Mouse (Mus musculus) testis, adult 2 months (tissue): ENCODE data around the gene Cdca7l.

Source experiments
- CTCF ChIP-seq: fragments of 200-500 bp; IDR thresholded peaks from 2 replicates; pipeline ENCODE4 v1.5.1; 2012; ENCODE audit warnings: low read depth, mild to moderate bottlenecking, inconsistent platforms, low read length, moderate library complexity; ENCODE audit not compliant: control insufficient read depth, insufficient read depth, insufficient replicate concordance
- POLR2A ChIP-seq: fragments of 200-500 bp; IDR thresholded peaks from 2 replicates; pipeline ENCODE4 v1.6.1; 2012; ENCODE audit warnings: low read depth, mild to moderate bottlenecking, inconsistent platforms, low read length, moderate library complexity; ENCODE audit not compliant: control insufficient read depth

DNA sequence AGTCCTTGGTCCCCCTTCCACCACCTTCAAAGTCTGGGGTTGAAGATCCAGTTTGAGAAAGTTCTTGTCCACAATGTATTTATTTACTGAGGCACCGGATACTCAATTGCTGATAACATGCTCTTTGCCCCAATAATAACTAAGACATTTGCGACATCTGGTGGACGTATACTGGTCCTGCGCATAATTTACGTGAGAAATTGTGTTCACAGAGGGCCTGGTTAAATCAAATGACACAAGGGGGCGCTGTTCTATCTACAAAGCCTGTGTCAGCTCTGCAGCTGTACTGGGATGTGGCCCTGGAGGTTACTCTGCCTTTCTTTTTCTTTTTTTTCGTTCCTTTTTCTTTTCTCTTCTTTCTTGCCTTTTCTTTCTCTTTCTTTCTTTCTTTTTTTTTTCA lies 39.2 kb upstream of the Cdca7l start:
- peak; percentile 30; the same call in 1 of the 2 replicates for TF ChIP-seq CTCF
- TF ChIP-seq POLR2A: no peak
